Comparison of ENCODE assay signal across 26 mouse cellular contexts in the genomic region with DNA sequence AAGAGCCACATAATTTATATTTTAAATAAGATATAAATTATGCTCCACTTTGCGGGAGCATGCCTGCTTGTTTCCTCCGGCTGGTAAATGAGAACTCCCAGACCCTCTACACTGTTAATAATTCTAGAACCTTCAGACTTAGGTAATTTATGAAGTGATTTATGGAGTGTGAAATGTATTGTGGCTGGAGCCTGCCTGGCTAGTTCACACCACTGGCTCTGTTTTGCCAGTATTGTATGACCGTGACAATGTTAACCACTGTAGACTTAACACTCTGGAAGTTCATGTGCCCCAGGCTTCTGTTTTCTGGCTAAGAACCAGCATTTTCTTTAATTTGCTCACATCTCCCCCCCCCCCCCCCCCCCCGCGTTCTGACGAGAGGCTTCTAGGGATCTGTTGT. TPM values are rescaled to one million over a fixed set of nuclear protein-coding genes. Genes with fewer than 3 reads are reported as not detected.
DNase-seq lines count a peak whose midpoint lies in the region; ATAC-seq and TF ChIP-seq lines count a peak whose summit lies in the region.
"Had no signal": no experiment of that assay in that cellular context is flagged by ENCODE, and none has a peak within 500 bp of the region (broad histone marks: within the 10 kb centered on the region; RNA-seq: fewer than 3 reads in every experiment).

No protein-coding gene starts in this region.

- peak; percentile 79 for ATAC-seq in kidney, embryonic 14.5 days (ENCODE audit: low FRiP score, low TSS enrichment)
- ATAC-seq in kidney, postnatal 0 days (replicated peaks; ENCODE audit: low FRiP score, low read depth) = peak; percentile 61
- ATAC-seq in hindbrain, postnatal 0 days = no peak
- ATAC-seq: forebrain, embryonic 14.5 days; forebrain, postnatal 0 days; hindbrain, embryonic 16.5 days had no signal

- TF ChIP-seq CTCF in kidney, postnatal 0 days (IDR thresholded peaks at IDR 0.05; ENCODE audit: low read depth) = no peak
- no peak for TF ChIP-seq CTCF in hindbrain, postnatal 0 days (IDR thresholded peaks at IDR 0.05; ENCODE audit: low read depth)

- H3K9ac ChIP-seq in kidney, embryonic 14.5 days (ENCODE audit: low read depth, low read length) = no peak overlapping the region
- no peak overlapping the region for H3K9ac ChIP-seq in kidney, postnatal 0 days (ENCODE audit: low read depth, low read length)
- no peak overlapping the region for H3K9ac ChIP-seq in hindbrain, postnatal 0 days (replicated peaks; ENCODE audit: low read length)
- H3K9ac ChIP-seq: embryonic facial prominence, embryonic 12.5 days; embryonic facial prominence, embryonic 15.5 days; forebrain, postnatal 0 days; heart, embryonic 12.5 days; heart, embryonic 15.5 days had no signal

- DNase-seq in kidney, postnatal 10 days = no peak
- DNase-seq in kidney, postnatal 0 days (ENCODE audit: low spot score) = peak; percentile 78
- no peak for DNase-seq in kidney, adult 11 months
- DNase-seq in MN1 (ENCODE audit: low spot score) = peak; percentile 58
- DNase-seq in forelimb bud, embryonic 11.5 days (ENCODE audit: low read depth, low spot score) = peak; percentile 43
- no peak for DNase-seq in hindbrain, postnatal 0 days (ENCODE audit: low spot score)
- DNase-seq: adrenal gland, postnatal 14 days; B cell, adult 2 months; cerebellum, adult 11 months; cerebellum, adult 2 months; cerebellum, adult 9-11 months; cerebellum, postnatal 25 days; forebrain, postnatal 0 days; gastrocnemius, postnatal 25 days; heart, adult 18-20 months; heart, postnatal 10 days had no signal

- WGBS in kidney, embryonic 14.5 days = 26% methylated on average over 6 of the region's 6 CpGs
- 17% methylated on average over 5 of the region's 6 CpGs for WGBS in kidney, postnatal 0 days
- 65% methylated on average over 6 of the region's 6 CpGs for WGBS in hindbrain, postnatal 0 days

- H3K9me3 ChIP-seq in kidney, embryonic 14.5 days (ENCODE audit: control insufficient read depth, low read length) = no peaks in the 10 kb centered on the region
- H3K9me3 ChIP-seq in kidney, postnatal 0 days (replicated peaks; ENCODE audit: low read length) = no peaks in the 10 kb centered on the region
- H3K9me3 ChIP-seq in hindbrain, postnatal 0 days (ENCODE audit: low read length) = no peaks in the 10 kb centered on the region
- H3K9me3 ChIP-seq: embryonic facial prominence, embryonic 12.5 days; embryonic facial prominence, embryonic 15.5 days; G1E; heart, embryonic 12.5 days; heart, embryonic 15.5 days; hindbrain, embryonic 10.5 days; hindbrain, embryonic 13.5 days had no signal

- peaks cover 92% of the 10 kb centered on the region for H3K36me3 ChIP-seq in kidney, embryonic 14.5 days (ENCODE audit: control insufficient read depth, insufficient read depth, low read length)
- peaks cover 62% of the 10 kb centered on the region for H3K36me3 ChIP-seq in kidney, postnatal 0 days (ENCODE audit: insufficient read depth, low read length)
- peaks cover 50% of the 10 kb centered on the region for H3K36me3 ChIP-seq in hindbrain, postnatal 0 days (ENCODE audit: insufficient read depth, low read length)
- H3K36me3 ChIP-seq: G1E had no signal

- H3K4me1 ChIP-seq in kidney, embryonic 14.5 days (ENCODE audit: control insufficient read depth, insufficient read depth, low read length) = peaks cover 25% of the 10 kb centered on the region
- H3K4me1 ChIP-seq in kidney, postnatal 0 days (replicated peaks; ENCODE audit: insufficient read depth, low read length) = peaks cover 16% of the 10 kb centered on the region
- no peaks in the 10 kb centered on the region for H3K4me1 ChIP-seq in hindbrain, postnatal 0 days (ENCODE audit: insufficient read depth, low read length)
- H3K4me1 ChIP-seq: embryonic facial prominence, embryonic 12.5 days had no signal

- H3K4me3 ChIP-seq in kidney, embryonic 14.5 days (ENCODE audit: low read length) = no peak overlapping the region
- no peak overlapping the region for H3K4me3 ChIP-seq in kidney, postnatal 0 days (replicated peaks; ENCODE audit: low read depth, low read length)
- no peak overlapping the region for H3K4me3 ChIP-seq in hindbrain, postnatal 0 days (ENCODE audit: low read length)
- H3K4me3 ChIP-seq: embryonic facial prominence, embryonic 12.5 days; embryonic facial prominence, embryonic 15.5 days; heart, embryonic 12.5 days; heart, embryonic 15.5 days; hindbrain, embryonic 10.5 days; hindbrain, embryonic 13.5 days had no signal

- H3K27ac ChIP-seq in kidney, embryonic 14.5 days (ENCODE audit: low read depth, low read length) = peak overlapping the region; percentile 69
- peak overlapping the region; percentile 70 for H3K27ac ChIP-seq in kidney, postnatal 0 days
- no peak overlapping the region for H3K27ac ChIP-seq in hindbrain, postnatal 0 days
- H3K27ac ChIP-seq: embryonic facial prominence, embryonic 12.5 days; embryonic facial prominence, embryonic 15.5 days; heart, embryonic 15.5 days; hindbrain, embryonic 10.5 days; hindbrain, embryonic 13.5 days had no signal

- H3K4me2 ChIP-seq in kidney, embryonic 14.5 days (replicated peaks; ENCODE audit: low read depth, low read length) = no peak overlapping the region
- peak overlapping the region; percentile 21; the same call in 1 of the 2 replicates for H3K4me2 ChIP-seq in kidney, postnatal 0 days (ENCODE audit: low read length)
- H3K4me2 ChIP-seq in hindbrain, postnatal 0 days (ENCODE audit: low read depth, low read length) = no peak overlapping the region
- H3K4me2 ChIP-seq: embryonic facial prominence, embryonic 12.5 days; embryonic facial prominence, embryonic 15.5 days; heart, embryonic 12.5 days; heart, embryonic 15.5 days; hindbrain, embryonic 13.5 days had no signal

- H3K27me3 ChIP-seq in kidney, embryonic 14.5 days (ENCODE audit: control insufficient read depth, insufficient read depth, low read length) = no peaks in the 10 kb centered on the region
- no peaks in the 10 kb centered on the region for H3K27me3 ChIP-seq in kidney, postnatal 0 days (ENCODE audit: insufficient read depth, low read length)
- no peaks in the 10 kb centered on the region for H3K27me3 ChIP-seq in hindbrain, postnatal 0 days (ENCODE audit: insufficient read depth, low read length)
- H3K27me3 ChIP-seq: embryonic facial prominence, embryonic 12.5 days; embryonic facial prominence, embryonic 15.5 days; heart, embryonic 12.5 days; heart, embryonic 15.5 days; hindbrain, embryonic 13.5 days had no signal

RNA-seq across cellular contexts. Expression of a gene that starts 12.2 kb away (rescaled TPM):
- 10.5 and 17.0 TPM in 2 replicates for polyA plus RNA-seq in kidney, embryonic 14.5 days (2014; fragmentation: Nextera tagmentation; extraction: Ambion mirVana)
- polyA plus RNA-seq in kidney, postnatal 0 days (2015; fragmentation: Nextera tagmentation; extraction: Ambion mirVana) = 8.4 and 9.6 TPM in 2 replicates
- total RNA-seq in hindbrain, postnatal 0 days (2014; rRNA removed) = 82.3 and 84.4 TPM in 2 replicates
- 8.7 and 11.2 TPM in 2 replicates for polyA plus RNA-seq in hindbrain, postnatal 0 days (2015; fragmentation: Nextera tagmentation; extraction: Ambion mirVana)
- polyA plus RNA-seq: G1E had no signal

RNA-seq across cellular contexts. Expression of a gene that starts 25.0 kb away (rescaled TPM):
- polyA plus RNA-seq in kidney, embryonic 14.5 days (2014; fragmentation: Nextera tagmentation; extraction: Ambion mirVana) = 687 and 868 TPM in 2 replicates
- polyA plus RNA-seq in kidney, postnatal 0 days (2015; fragmentation: Nextera tagmentation; extraction: Ambion mirVana) = 635 and 680 TPM in 2 replicates
- 56.2 and 73.8 TPM in 2 replicates for total RNA-seq in hindbrain, postnatal 0 days (2014; rRNA removed)
- polyA plus RNA-seq in hindbrain, postnatal 0 days (2015; fragmentation: Nextera tagmentation; extraction: Ambion mirVana) = 764 and 779 TPM in 2 replicates

RNA-seq across cellular contexts. Expression of a gene that starts 25.0 kb away (rescaled TPM):
- 13.5 and 14.7 TPM in 2 replicates for polyA plus RNA-seq in kidney, embryonic 14.5 days (2014; fragmentation: Nextera tagmentation; extraction: Ambion mirVana)
- 12.9 and 13.8 TPM in 2 replicates for polyA plus RNA-seq in kidney, postnatal 0 days (2015; fragmentation: Nextera tagmentation; extraction: Ambion mirVana)
- 7.8 and 8.4 TPM in 2 replicates for total RNA-seq in hindbrain, postnatal 0 days (2014; rRNA removed)
- polyA plus RNA-seq in hindbrain, postnatal 0 days (2015; fragmentation: Nextera tagmentation; extraction: Ambion mirVana) = 5.1 and 6.7 TPM in 2 replicates

RNA-seq across cellular contexts. Expression of a gene that starts 33.4 kb away (rescaled TPM):
- polyA plus RNA-seq in kidney, embryonic 14.5 days (2014; fragmentation: Nextera tagmentation; extraction: Ambion mirVana) = 20.5 and 30.7 TPM in 2 replicates
- 18.8 and 20.9 TPM in 2 replicates for polyA plus RNA-seq in kidney, postnatal 0 days (2015; fragmentation: Nextera tagmentation; extraction: Ambion mirVana)
- 39.5 and 52.3 TPM in 2 replicates for total RNA-seq in hindbrain, postnatal 0 days (2014; rRNA removed)
- polyA plus RNA-seq in hindbrain, postnatal 0 days (2015; fragmentation: Nextera tagmentation; extraction: Ambion mirVana) = 30.6 and 32.2 TPM in 2 replicates

RNA-seq across cellular contexts. Expression of a gene that starts 47.8 kb away (rescaled TPM):
- polyA plus RNA-seq in kidney, embryonic 14.5 days (2014; fragmentation: Nextera tagmentation; extraction: Ambion mirVana) = 12.6 and 13.3 TPM in 2 replicates
- 14.3 and 15.2 TPM in 2 replicates for polyA plus RNA-seq in kidney, postnatal 0 days (2015; fragmentation: Nextera tagmentation; extraction: Ambion mirVana)
- total RNA-seq in hindbrain, postnatal 0 days (2014; rRNA removed) = 20.1 and 32.6 TPM in 2 replicates
- polyA plus RNA-seq in hindbrain, postnatal 0 days (2015; fragmentation: Nextera tagmentation; extraction: Ambion mirVana) = 14.3 and 14.4 TPM in 2 replicates

Comparison
In these comparisons a context has a peak if more than half of its experiments do, and no peak if none do; other contexts are left out.
1. DNase-seq: peak in kidney, postnatal 0 days (single experiment), MN1 (single experiment) and forelimb bud, embryonic 11.5 days (single experiment); none in kidney, postnatal 10 days (single experiment), kidney, adult 11 months (single experiment) and hindbrain, postnatal 0 days (single experiment).